Mouse (Mus musculus): Measurements from ENCODE around the gene E2f2. TPM values are rescaled to one million over a fixed set of nuclear protein-coding genes. Genes with fewer than 3 reads are reported as not detected.

The E2f2 gene
- total RNA-seq, 1 experiment from 2014 or later, result 4.1 TPM

GRCm38 (mm10) chr4:136144927-136145292 lies 27.3 kb upstream of the E2f2 start:
- DNase-seq, result no peak

DNA sequence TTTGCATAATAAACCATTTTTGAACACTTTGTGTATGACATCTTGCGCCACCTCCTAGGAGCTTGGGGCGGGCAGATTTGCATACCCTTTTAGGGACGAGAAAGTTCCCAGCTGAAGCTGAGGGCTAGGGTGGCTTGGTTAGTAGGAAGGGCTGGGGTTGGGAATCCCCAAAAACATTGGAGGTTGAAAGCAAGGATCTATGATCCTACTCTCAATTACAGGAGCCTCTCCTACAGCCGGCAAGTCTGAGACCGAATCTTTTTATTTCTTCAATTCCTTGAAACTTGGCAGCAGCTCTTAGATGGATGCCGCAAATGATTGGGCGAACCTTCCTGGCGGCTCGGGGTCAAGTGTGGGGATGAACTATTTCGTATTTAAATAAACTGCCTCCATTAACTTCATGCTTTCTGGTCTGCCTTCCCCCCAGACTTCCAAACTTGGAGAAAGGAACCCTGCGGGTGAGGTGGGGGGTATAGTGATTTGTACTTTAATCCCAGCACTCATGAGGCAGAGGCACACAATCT lies 26.8 kb upstream of the E2f2 start:
- DNase-seq, result no peak

GRCm38 (mm10) chr4:136145991-136146711 lies 26.0 kb upstream of the E2f2 start:
- DNase-seq, result no peak

GRCm38 (mm10) chr4:136146712-136147154 lies 25.5 kb upstream of the E2f2 start:
- no peak for DNase-seq

GRCm38 (mm10) chr4:136147436-136148135 lies 24.6 kb upstream of the E2f2 start:
- DNase-seq, result peak; percentile 88

GRCm38 (mm10) chr4:136148342-136149044 lies 23.7 kb upstream of the E2f2 start:
- DNase-seq, result peak; percentile 55

GRCm38 (mm10) chr4:136149045-136149379 lies 23.2 kb upstream of the E2f2 start:
- no peak for DNase-seq

DNA sequence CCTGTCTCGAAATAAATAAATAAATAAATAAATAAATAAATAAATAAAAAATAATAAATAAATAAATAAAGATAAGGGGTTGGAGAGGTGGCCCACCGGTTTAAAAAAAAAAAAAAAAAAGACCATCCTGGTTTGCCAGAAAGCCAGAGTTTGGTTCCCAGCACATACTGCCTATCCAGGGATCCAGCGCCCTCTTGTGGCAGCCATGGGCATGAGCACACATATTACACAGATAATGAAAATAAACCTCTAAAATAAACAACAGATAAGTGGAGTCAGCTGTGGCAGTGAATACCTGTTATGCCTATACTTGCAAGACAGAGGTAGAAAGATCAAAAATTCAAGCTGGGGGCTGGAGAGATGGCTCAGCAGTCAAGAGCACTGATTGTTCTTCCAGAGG lies 22.5 kb upstream of the E2f2 start:
- DNase-seq, result peak; percentile 80

- DNase-seq, result no peak
Observed at GRCm38 (mm10) chr4:136150596-136150995, 21.6 kb upstream of the E2f2 start.

- DNase-seq, result no peak
Observed at GRCm38 (mm10) chr4:136152821-136153220, 19.4 kb upstream of the E2f2 start.

DNA sequence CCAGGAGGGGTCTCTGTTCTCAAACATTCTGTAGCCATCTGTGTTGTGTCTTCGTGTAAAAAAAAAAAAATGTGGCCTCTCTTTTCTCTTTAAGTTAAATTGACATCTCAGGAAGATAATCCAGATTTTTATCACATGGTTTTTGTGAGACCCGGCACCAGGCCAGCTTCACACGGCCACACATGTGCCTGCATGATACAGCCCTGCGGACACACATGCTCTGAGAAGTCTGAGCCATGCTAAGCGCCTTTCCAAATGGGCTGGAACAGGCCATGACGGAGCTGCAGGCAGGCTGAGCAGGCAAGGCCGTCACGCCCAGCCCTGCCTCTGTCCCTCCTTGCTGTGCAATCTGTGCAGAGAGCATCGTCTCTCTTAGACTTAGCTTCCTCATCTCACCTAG lies 17.7 kb upstream of the E2f2 start:
- no peak for DNase-seq

GRCm38 (mm10) chr4:136158498-136158897 lies 13.7 kb upstream of the E2f2 start:
- DNase-seq, result no peak

- peak; percentile 68 for DNase-seq
Observed at GRCm38 (mm10) chr4:136159802-136160397, 12.3 kb upstream of the E2f2 start.

DNA sequence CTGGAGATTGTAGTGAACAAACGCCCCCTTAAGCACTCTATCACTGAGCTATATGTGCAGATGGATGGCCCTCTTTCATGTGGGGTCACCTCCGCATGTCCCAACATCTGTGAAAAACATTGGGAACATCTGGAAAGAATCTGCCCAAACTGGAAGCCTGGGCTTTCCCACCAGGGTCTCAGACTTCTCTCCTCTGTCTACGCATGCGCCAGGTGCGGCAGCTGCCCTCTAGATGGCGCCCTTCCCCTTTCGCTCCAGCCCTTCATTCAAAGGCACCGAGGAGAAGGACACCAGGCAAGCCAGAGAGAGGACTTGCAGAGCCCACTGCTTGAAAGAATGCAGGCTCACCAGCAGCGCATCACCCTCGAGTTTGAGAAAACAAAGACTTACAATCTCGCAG lies 8.7 kb upstream of the E2f2 start:
- DNase-seq, result peak; percentile 87

- DNase-seq, result no peak
Observed at GRCm38 (mm10) chr4:136164981-136165380, 7.2 kb upstream of the E2f2 start.

DNA sequence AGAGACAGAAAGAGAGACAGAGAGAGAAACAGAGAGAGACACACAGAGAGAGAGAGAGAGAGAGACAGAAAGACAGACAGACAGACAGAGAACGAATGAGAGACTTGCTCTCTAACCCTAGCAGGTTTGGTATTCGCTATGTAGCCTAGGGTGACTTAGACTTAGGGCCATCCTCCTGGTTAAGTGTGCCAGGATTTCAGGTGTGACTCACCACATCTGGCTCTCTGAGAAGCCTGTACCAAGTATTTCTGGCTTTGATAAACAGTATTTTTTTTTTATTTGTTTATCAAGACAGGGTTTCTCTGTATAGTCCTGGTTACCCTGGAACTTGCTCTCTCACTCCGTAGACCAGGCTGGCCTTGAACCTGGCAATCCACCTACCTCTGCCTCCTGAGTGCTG lies 4.5 kb upstream of the E2f2 start:
- no peak for DNase-seq

- no peak for DNase-seq
Observed at GRCm38 (mm10) chr4:136170401-136170800, 1.8 kb upstream of the E2f2 start.

- DNase-seq, result no peak
Observed at GRCm38 (mm10) chr4:136171455-136171854, 739 bp upstream of the E2f2 start.

GRCm38 (mm10) chr4:136172542-136173209 lies 482 bp downstream of the E2f2 start:
- DNase-seq, result peak; percentile 89

DNA sequence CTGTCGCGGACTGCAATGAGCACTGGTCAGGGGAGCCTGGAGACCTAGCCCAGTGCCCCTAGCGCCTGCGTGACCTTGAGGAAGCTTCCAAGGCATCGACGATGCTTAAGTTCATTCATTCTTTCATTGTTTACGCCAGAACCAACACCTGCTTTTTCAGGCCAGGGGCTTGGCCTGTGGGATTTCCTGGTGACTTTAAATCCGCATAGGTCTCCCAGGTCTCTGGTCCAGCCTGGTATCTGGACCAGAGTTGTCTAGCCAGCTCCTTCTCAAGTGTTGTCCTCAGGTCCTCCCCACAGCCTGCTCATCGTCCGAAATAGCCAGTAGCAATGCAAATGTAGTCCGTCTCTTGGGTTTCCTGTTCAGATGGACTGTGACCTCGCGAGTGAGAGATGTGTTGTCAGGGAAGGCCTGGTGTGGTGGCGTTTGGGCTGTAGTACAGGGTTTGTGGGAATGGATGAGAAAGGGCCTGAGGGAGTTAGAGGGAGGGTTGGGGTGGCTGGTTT lies 1.1 kb downstream of the E2f2 start:
- no peak for DNase-seq

- peak; percentile 64 for DNase-seq
Observed at GRCm38 (mm10) chr4:136174216-136175193, 2.3 kb downstream of the E2f2 start.

All from adrenal gland, postnatal 25 days (tissue).